Mouse (Mus musculus) forebrain, embryonic 16.5 days (tissue): Measurements from ENCODE around the gene Olfr804. TPM values are rescaled to one million over a fixed set of nuclear protein-coding genes. Genes with fewer than 3 reads are reported as not detected.

Experiments used
- microRNA-seq: library from miRNA; unstranded; fragments of <30 nt; microRNA quantifications from one replicate; pipeline ENCODE4, GENCODE M21; 2017
- polyA plus RNA-seq: library from polyadenylated mRNA; unstranded; fragments of >200 nt; fragmentation: Nextera tagmentation; extraction: Ambion mirVana; gene quantifications from 2 replicates; pipeline ENCODE4 v1.2.1, GENCODE M21; 2015

The Olfr804 gene
- polyA plus RNA-seq, 1 experiment from 2014 or later = not detected

Small RNA genes lying within 50 kb of the gene (microRNA-seq; reads per million reads assigned to microRNA genes)
- not detected for gene Gm24485

Other genes with a start within 250 kb of the Olfr804 start
- gene Olfr787, start 241.3 kb upstream of the Olfr804 start, polyA plus RNA-seq = not detected in 2 replicates
- gene Olfr788, start 232.2 kb upstream of the Olfr804 start, polyA plus RNA-seq = not detected in 2 replicates
- not detected in 2 replicates for gene Olfr789, start 218.5 kb upstream of the Olfr804 start, polyA plus RNA-seq
- gene Olfr790, start 204.7 kb upstream of the Olfr804 start, polyA plus RNA-seq = not detected in 2 replicates
- gene Olfr791, start 181.4 kb upstream of the Olfr804 start, polyA plus RNA-seq = not detected in 2 replicates
- not detected in 2 replicates for gene Olfr792, start 164.0 kb upstream of the Olfr804 start, polyA plus RNA-seq
- not detected in 2 replicates for gene Olfr794, start 135.6 kb upstream of the Olfr804 start, polyA plus RNA-seq
- gene Olfr796, start 90.6 kb upstream of the Olfr804 start, polyA plus RNA-seq = not detected in 2 replicates
- gene Olfr798, start 75.3 kb upstream of the Olfr804 start, polyA plus RNA-seq = not detected in 2 replicates
- gene Olfr799, start 65.7 kb upstream of the Olfr804 start, polyA plus RNA-seq = not detected in 2 replicates
- gene Olfr800, start 45.5 kb upstream of the Olfr804 start, polyA plus RNA-seq = not detected in 2 replicates
- gene Olfr801, start 29.3 kb upstream of the Olfr804 start, polyA plus RNA-seq = not detected in 2 replicates
- gene Olfr802, start 15.0 kb upstream of the Olfr804 start, polyA plus RNA-seq = 0.06 TPM in 1 of 2 replicates, not detected in the other
- gene Olfr803, start 8.9 kb upstream of the Olfr804 start, polyA plus RNA-seq = not detected in 2 replicates
- gene Olfr805, start 26.2 kb downstream of the Olfr804 start, polyA plus RNA-seq = not detected in 2 replicates
- gene Olfr806, start 38.7 kb downstream of the Olfr804 start, polyA plus RNA-seq = not detected in 2 replicates
- gene Olfr807, start 54.6 kb downstream of the Olfr804 start, polyA plus RNA-seq = not detected in 2 replicates
- not detected in 2 replicates for gene Olfr808, start 62.3 kb downstream of the Olfr804 start, polyA plus RNA-seq
- gene Olfr809, start 71.4 kb downstream of the Olfr804 start, polyA plus RNA-seq = not detected in 2 replicates
- not detected in 2 replicates for gene Olfr810, start 91.7 kb downstream of the Olfr804 start, polyA plus RNA-seq
- not detected in 2 replicates for gene Olfr811, start 101.2 kb downstream of the Olfr804 start, polyA plus RNA-seq
- gene Olfr812, start 142.9 kb downstream of the Olfr804 start, polyA plus RNA-seq = not detected in 2 replicates
- not detected in 2 replicates for gene Olfr813, start 152.2 kb downstream of the Olfr804 start, polyA plus RNA-seq
- not detected in 2 replicates for gene Olfr814, start 176.6 kb downstream of the Olfr804 start, polyA plus RNA-seq
- not detected in 2 replicates for gene Olfr815, start 202.7 kb downstream of the Olfr804 start, polyA plus RNA-seq
- gene Olfr816, start 212.4 kb downstream of the Olfr804 start, polyA plus RNA-seq = not detected in 2 replicates
- not detected in 2 replicates for gene Olfr818, start 245.9 kb downstream of the Olfr804 start, polyA plus RNA-seq